Mouse (Mus musculus) midbrain, embryonic 15.5 days (tissue): ENCODE data around the gene 4921507P07Rik. TPM values are rescaled to one million over a fixed set of nuclear protein-coding genes. Genes with fewer than 3 reads are reported as not detected.
"Not testable (repeated sequence)": the region's sequence is repeated elsewhere in the genome, so short reads cannot be mapped to it uniquely, and the experiment has no call there.

Experiments used
- ATAC-seq: fragments of 200-750 bp; cut with Nextera tagmentation; replicated peaks from 2 replicates; pipeline ENCODE4 v1.8.0; 2017; ENCODE audit warnings: moderate TSS enrichment
- H3K27ac ChIP-seq: fragments of 300-500 bp; sonication (generic); 2 replicates; pipeline ENCODE4 v1.5.1; 2015; ENCODE audit warnings: mild to moderate bottlenecking, inconsistent platforms
- H3K27me3 ChIP-seq: fragments of 300-500 bp; sonication (generic); replicated peaks from 2 replicates; pipeline ENCODE4 v1.6.1; 2015; ENCODE audit warnings: inconsistent platforms
- H3K36me3 ChIP-seq: fragments of 300-500 bp; sonication (generic); replicated peaks from 2 replicates; pipeline ENCODE4 v1.6.1; 2015; ENCODE audit warnings: inconsistent platforms
- H3K4me1 ChIP-seq: fragments of 300-500 bp; sonication (generic); 2 replicates; pipeline ENCODE4 v1.6.1; 2015; ENCODE audit warnings: inconsistent platforms
- H3K4me2 ChIP-seq: fragments of 300-500 bp; sonication (generic); 2 replicates; pipeline ENCODE4 v1.6.1; 2015; ENCODE audit warnings: inconsistent platforms, mild to moderate bottlenecking, moderate library complexity
- H3K4me3 ChIP-seq: fragments of 300-500 bp; sonication (generic); 2 replicates; pipeline ENCODE4 v1.5.1; 2015; ENCODE audit warnings: mild to moderate bottlenecking, inconsistent platforms
- H3K9ac ChIP-seq: fragments of 300-500 bp; sonication (generic); 2 replicates; pipeline ENCODE4 v1.6.1; 2015; ENCODE audit warnings: mild to moderate bottlenecking, inconsistent platforms
- H3K9me3 ChIP-seq: fragments of 300-500 bp; sonication (generic); 2 replicates; pipeline ENCODE4 v1.6.1; 2016; ENCODE audit warnings: inconsistent platforms
- WGBS: fragments of 180-500 bp; shearing (Covaris S2); methylation state at CpG from one replicate; pipeline ENCODE4 v1.1.7; 2015; ENCODE audit warnings: mixed read lengths; 5-methylcytosine and 5-hydroxymethylcytosine counted together
- polyA plus RNA-seq: library from polyadenylated mRNA; unstranded; fragments of >200 nt; fragmentation: Nextera tagmentation; extraction: Ambion mirVana; gene quantifications from 2 replicates; pipeline ENCODE4 v1.2.1, GENCODE M21; 2015

4921507P07Rik gene
- polyA plus RNA-seq = 3.1 and 3.2 TPM in 2 replicates

DNA sequence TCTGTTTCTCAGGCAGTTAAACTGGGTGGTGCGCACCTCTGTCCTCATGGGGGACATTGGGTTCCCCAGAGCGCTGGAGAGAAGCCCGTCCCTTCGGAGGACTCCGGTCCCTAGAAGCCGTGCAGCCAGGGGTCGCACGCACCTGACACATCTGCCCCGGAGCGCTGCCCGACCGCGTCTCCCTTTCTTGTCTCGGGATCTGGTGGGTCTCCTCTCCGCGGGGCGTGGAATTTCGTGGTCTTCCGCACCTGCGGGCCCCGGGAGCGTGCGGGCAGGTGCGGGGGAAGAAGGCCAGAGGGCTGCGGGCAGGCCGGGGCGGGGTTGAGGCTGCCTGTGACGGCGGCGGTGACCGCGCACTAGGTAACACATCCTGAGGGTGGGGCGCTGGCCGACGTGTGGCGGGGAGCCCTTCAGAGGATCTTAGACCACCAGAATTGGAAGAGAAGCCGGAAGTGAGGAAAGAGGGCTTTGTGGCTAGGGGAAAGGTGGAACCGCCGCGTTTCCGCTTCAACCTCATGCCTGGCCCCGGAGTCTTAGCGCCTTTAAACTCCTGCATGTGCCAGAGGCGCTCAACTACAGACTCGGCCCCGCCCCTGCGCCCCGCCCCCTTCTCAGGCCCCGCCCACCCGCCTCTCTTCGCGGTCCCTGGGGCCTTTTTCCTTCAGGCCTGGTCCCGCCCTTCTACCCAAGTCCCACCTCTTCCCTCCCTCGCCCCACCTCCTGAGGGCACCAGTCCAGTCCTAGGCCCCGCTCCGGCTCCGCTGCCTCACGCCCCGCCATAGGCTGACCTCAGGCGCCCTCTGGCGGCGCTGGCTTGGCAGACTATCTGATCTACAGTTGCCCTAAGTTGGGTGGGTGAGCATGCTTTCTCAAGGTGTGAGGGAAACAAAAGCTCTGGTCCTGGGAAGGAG, at the start of gene 4921507P07Rik:
4921507P07Rik (minus strand) TSS at position 332 of the 911 bp plus-strand sequence.
- H3K4me1 ChIP-seq = peaks cover 12% of the 10 kb centered on the region
- peak; percentile 95 for ATAC-seq
- peak within 1 kb of the TSS; percentile 63 for H3K9ac ChIP-seq
- peak within 1 kb of the TSS; percentile 55 for H3K4me3 ChIP-seq
- WGBS = under 1% methylated on average over 61 of the region's 62 CpGs
- no peaks in the 10 kb centered on the region for H3K9me3 ChIP-seq
- no peaks in the 10 kb centered on the region for H3K27me3 ChIP-seq
- H3K4me2 ChIP-seq = peak within 1 kb of the TSS; percentile 87
- H3K27ac ChIP-seq = peak within 1 kb of the TSS; percentile 60
- H3K36me3 ChIP-seq = no peaks in the 10 kb centered on the region

DNA sequence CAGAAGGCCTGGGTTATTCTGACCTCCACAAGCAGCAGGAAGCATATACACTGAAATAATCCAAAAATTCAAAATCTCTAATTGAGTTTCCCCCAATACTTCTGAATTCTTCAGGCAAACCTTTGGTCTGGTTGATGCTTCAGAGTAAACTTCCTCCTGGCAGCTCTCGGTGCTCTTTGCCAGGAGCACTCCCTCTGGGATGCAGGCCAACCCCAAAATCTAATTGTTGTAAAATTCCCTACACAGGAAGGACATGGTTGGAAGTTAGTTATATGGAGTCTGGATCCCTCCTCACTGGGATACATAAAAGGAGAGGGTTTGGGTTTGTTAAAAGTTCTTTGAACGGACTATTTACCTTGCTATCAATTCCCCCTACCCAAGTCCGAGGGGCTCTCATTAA, 48.3 kb upstream of the 4921507P07Rik start:
- ATAC-seq = no peak

DNA sequence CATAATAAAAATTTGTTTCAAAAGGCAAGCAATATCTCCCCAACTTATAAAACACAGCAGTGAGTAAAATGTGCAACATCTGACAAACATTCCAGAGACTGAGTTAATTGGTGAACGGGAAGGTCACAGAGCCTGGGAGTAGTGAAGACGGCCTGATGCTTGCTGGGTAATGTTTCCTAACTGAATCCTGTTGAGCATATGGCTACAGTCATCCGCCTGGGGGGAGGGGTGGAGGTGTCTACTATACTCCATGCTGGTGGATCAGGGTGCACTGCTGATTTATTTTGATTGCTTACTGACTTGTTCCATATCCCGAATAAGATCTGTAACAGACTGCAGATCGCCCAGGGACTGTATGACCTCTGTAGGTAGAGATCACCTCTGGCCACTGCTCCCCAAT, 45.5 kb upstream of the 4921507P07Rik start:
- Histone ChIP-seq H3K9me3 (no peaks in the 10 kb centered on the region), H3K4me3 (no peak overlapping the region), H3K4me1 (peaks cover 14% of the 10 kb centered on the region; the same call in 1 of the 2 replicates), H3K27me3 (no peaks in the 10 kb centered on the region), H3K9ac (no peak overlapping the region), H3K4me2 (no peak overlapping the region), H3K27ac (no peak overlapping the region), H3K36me3 (no peaks in the 10 kb centered on the region)
- no peak for ATAC-seq
- 75% methylated on average over 5 of the region's 5 CpGs for WGBS

More for the DNA sequence above, 48.3 kb upstream of the 4921507P07Rik start:
- 72% methylated on average over 3 of the region's 3 CpGs for WGBS
- peaks cover 14% of the 10 kb centered on the region; the same call in 1 of the 2 replicates for H3K4me1 ChIP-seq
- no peaks in the 10 kb centered on the region for H3K36me3 ChIP-seq
- no peak overlapping the region for H3K9ac ChIP-seq
- no peaks in the 10 kb centered on the region for H3K27me3 ChIP-seq
- H3K27ac ChIP-seq = no peak overlapping the region
- H3K4me3 ChIP-seq = no peak overlapping the region
- no peak overlapping the region for H3K4me2 ChIP-seq
- no peaks in the 10 kb centered on the region for H3K9me3 ChIP-seq

DNA sequence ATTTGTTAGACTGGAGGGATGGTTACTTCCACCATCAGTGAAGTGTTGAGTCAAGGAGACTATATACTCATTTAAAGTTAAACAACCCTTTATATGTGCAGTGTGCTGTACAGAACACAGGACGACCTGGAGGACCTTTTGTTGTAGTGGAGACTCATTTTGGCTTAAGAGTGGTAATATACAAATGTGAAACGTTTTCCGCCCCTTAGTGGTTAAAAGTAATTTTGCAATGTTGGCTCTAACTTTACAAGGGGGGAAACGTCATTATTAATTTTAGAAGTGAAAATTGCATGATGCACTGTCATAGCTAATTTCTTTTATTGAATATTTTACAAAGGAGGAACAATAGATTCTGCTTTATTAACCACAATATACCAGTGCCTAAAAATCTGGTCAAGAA, 43.9 kb upstream of the 4921507P07Rik start:
- H3K4me1 ChIP-seq = peaks cover 14% of the 10 kb centered on the region; the same call in 1 of the 2 replicates
- ATAC-seq = no peak
- WGBS = 82% methylated on average over 4 of the region's 4 CpGs
- no peak overlapping the region for H3K4me3 ChIP-seq
- no peaks in the 10 kb centered on the region for H3K9me3 ChIP-seq
- H3K27ac ChIP-seq = no peak overlapping the region
- no peaks in the 10 kb centered on the region for H3K36me3 ChIP-seq
- H3K27me3 ChIP-seq = no peaks in the 10 kb centered on the region
- H3K9ac ChIP-seq = no peak overlapping the region
- no peak overlapping the region for H3K4me2 ChIP-seq

DNA sequence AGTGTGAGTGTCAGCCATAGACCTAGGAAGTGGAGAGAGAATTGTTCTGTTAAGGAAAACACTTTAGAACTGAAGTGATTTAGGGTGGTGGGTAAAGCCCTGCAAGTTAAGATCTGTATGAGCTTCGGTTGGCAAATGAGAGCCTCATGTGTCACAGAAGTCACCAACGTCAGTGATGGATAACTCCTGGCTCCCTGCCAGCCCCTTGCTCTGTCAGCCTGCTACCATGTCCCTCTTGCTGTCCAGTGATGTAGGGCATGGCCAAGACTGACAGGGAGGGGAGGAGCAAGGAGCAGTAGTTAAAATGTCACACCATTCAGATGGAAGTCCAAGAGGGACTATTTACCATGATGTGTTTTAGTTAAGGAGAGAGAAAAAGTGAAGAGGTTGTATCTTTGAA, 43.2 kb upstream of the 4921507P07Rik start:
- Histone ChIP-seq H3K4me2 (no peak overlapping the region), H3K4me3 (no peak overlapping the region)
- WGBS = 64% methylated on average over 2 of the region's 2 CpGs

DNA sequence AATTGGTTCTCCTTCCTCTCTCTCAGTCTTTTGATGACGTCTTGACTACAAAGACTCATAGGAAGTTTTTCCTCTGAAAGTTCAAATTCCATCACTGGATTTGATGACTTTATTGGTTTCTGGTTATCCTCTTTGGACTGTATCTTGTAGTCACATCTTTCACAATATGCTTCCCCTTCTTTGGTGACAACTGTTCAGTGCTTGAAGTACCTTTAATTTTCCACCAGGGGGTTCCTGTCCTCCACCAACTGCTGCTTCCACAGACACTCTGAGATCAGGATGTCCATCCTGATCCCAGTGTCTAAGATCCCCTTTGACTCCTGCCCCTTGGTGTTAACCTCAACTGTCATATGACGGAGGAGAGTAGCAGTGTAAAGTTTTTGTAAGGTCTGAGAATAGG, 29.7 kb upstream of the 4921507P07Rik start:
- H3K27me3 ChIP-seq, H3K9me3 ChIP-seq, H3K4me2 ChIP-seq, H3K9ac ChIP-seq, H3K4me3 ChIP-seq, H3K4me1 ChIP-seq, H3K36me3 ChIP-seq, H3K27ac ChIP-seq, ATAC-seq: not testable (repeated sequence)
- WGBS = 92% methylated on average over 2 of the region's 2 CpGs

More for the DNA sequence above, 43.2 kb upstream of the 4921507P07Rik start:
- no peaks in the 10 kb centered on the region for H3K36me3 ChIP-seq
- no peak for ATAC-seq
- H3K9ac ChIP-seq = no peak overlapping the region
- H3K27me3 ChIP-seq = no peaks in the 10 kb centered on the region
- no peak overlapping the region for H3K27ac ChIP-seq
- H3K9me3 ChIP-seq = no peaks in the 10 kb centered on the region
- H3K4me1 ChIP-seq = peaks cover 14% of the 10 kb centered on the region; the same call in 1 of the 2 replicates

DNA sequence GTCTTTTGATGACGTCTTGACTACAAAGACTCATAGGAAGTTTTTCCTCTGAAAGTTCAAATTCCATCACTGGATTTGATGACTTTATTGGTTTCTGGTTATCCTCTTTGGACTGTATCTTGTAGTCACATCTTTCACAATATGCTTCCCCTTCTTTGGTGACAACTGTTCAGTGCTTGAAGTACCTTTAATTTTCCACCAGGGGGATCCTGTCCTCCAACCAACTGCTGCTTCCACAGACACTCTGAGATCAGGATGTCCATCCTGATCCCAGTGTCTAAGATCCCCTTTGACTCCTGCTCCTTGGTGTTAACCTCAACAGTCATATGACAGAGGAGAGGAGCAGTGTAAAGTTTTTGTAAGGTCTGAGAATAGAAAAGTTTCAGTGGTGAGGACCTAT, 21.8 kb upstream of the 4921507P07Rik start:
- not testable (repeated sequence) for H3K9ac ChIP-seq, ATAC-seq, H3K27me3 ChIP-seq, H3K4me1 ChIP-seq, H3K9me3 ChIP-seq, H3K27ac ChIP-seq, H3K4me3 ChIP-seq, H3K36me3 ChIP-seq, H3K4me2 ChIP-seq
- WGBS = 87% methylated on average over 1 of the region's 1 CpGs

DNA sequence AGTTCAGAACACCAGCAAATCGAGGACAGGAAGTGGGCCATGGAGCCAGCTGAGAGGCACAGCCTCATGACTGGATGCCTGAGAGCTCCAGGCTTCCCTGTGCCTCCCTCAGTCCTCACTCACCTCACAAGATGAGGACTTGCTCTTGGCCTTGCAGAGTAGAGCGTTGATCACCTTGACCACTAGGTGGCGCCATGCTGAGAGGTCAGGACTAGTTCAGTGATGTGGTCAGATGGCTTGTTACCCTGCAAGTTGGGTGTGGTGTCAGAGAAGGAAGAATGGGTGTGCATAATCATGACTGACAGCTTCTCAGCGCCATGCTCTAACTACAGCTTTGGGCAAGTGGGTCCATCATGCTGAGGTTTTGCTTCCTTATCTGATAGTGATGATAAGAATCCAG, 5.2 kb upstream of the 4921507P07Rik start:
- Histone ChIP-seq H3K36me3 (no peaks in the 10 kb centered on the region), H3K9ac (no peak overlapping the region), H3K27me3 (no peaks in the 10 kb centered on the region), H3K4me2 (no peak overlapping the region), H3K4me1 (no peaks in the 10 kb centered on the region), H3K4me3 (no peak overlapping the region), H3K9me3 (no peaks in the 10 kb centered on the region), H3K27ac (no peak overlapping the region)
- WGBS = 27% methylated on average over 4 of the region's 4 CpGs
- no peak for ATAC-seq

DNA sequence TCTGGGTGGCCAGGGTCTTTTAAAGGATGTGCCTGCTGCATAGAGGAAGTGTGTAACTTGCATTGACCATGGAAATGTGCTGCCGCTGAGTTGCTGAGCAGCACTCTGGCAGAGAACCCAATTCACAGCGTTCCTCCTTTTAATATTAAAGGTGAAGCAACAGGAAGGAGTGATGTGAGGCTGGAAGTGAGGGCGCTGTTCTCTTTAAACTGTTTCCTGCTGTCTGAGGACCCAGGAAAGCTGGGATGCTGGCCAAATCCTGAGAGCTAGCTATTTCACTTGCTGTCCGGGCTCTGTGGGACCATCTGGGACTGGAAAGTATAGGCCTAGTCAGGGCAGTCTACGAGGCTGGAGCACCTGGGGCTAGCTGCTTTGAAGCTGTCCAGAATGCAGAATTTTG, 2.1 kb upstream of the 4921507P07Rik start:
- Histone ChIP-seq H3K9ac (no peak overlapping the region), H3K27ac (no peak overlapping the region), H3K27me3 (no peaks in the 10 kb centered on the region), H3K36me3 (no peaks in the 10 kb centered on the region), H3K4me3 (no peak overlapping the region), H3K9me3 (no peaks in the 10 kb centered on the region), H3K4me1 (peaks cover 12% of the 10 kb centered on the region), H3K4me2 (no peak overlapping the region)
- ATAC-seq = no peak
- WGBS = 51% methylated on average over 5 of the region's 5 CpGs

DNA sequence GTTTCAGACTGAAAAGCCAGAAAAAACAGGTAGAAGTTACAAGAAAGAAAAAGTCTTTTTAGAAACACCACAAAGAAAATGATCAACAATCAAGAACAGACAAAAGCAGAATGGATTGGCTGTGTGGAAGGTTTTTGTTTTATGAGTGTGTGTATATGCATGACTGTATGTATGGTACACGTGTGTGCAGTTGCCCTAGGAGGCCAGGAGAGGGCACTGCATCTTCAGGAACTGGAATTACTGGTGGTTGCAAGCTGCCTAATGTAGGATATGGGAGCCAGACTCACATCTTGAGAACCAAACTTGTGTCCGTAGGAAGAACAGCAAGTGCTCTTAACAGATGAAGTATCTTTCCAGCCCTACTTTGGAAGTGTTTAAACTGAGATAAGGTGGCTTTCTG, 2.1 kb downstream of the 4921507P07Rik start:
- Histone ChIP-seq H3K27ac (no peak overlapping the region), H3K9me3 (no peaks in the 10 kb centered on the region), H3K36me3 (no peaks in the 10 kb centered on the region), H3K4me3 (no peak overlapping the region), H3K4me1 (peaks cover 12% of the 10 kb centered on the region), H3K27me3 (no peaks in the 10 kb centered on the region), H3K9ac (no peak overlapping the region), H3K4me2 (no peak overlapping the region)
- no peak for ATAC-seq
- WGBS = 90% methylated on average over 2 of the region's 2 CpGs

DNA sequence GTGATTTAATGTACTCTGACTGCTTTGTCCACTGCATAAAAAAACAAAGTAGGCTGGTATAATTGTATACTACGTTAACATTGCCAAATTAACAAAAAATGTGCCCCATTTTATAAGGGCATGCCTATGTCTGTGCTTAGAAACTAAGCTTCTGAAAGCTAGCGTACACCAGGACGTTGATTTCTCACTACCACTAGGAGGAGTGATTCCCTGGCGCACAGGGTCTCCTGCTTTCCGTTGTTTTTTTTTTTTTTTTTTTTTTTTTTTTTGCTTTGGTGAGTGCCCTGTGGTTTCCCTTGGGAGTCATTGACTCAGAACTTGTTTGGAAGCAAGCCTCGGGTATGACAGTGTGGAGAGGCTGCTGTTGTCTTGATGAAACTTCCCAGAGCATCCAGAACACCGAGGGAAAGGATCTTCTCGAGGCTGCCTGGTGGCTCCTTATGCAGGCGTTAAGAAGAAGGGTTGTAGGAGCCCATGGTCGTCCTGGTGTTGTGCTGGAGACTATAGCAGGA, 3.0 kb downstream of the 4921507P07Rik start:
- peaks cover 12% of the 10 kb centered on the region for H3K4me1 ChIP-seq
- no peaks in the 10 kb centered on the region for H3K36me3 ChIP-seq
- H3K9ac ChIP-seq = no peak overlapping the region
- H3K27me3 ChIP-seq = no peaks in the 10 kb centered on the region
- no peak overlapping the region for H3K4me2 ChIP-seq
- 68% methylated on average over 10 of the region's 10 CpGs for WGBS
- no peaks in the 10 kb centered on the region for H3K9me3 ChIP-seq
- ATAC-seq = no peak
- H3K4me3 ChIP-seq = no peak overlapping the region
- H3K27ac ChIP-seq = no peak overlapping the region

DNA sequence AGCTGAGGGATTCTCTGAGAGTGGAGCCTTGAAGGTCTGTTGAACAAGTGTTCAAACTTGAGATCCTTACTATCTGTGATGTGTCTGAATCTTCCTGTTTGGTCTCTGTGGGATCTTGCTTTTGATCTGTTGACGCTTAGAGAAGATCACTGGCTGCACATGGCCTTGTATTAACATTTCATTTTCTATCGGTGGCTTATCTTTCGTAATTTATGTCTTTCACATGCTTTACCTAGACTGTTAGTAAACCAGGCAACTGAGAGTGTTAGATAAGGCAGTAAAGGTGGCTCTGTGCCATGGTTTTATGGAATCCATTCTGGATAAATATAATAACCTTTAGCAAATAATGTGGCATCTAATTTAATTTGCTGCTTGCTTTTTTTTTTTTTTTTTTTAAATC, 6.2 kb downstream of the 4921507P07Rik start:
- no peak for ATAC-seq
- H3K4me3 ChIP-seq = no peak overlapping the region
- no peak overlapping the region for H3K27ac ChIP-seq
- no peak overlapping the region for H3K9ac ChIP-seq
- no peak overlapping the region for H3K4me2 ChIP-seq
- 0 out of 2 replicates have a peak, but pooled peaks cover under 1% of the 10 kb centered on the region for H3K4me1 ChIP-seq
- H3K27me3 ChIP-seq = no peaks in the 10 kb centered on the region
- H3K9me3 ChIP-seq = no peaks in the 10 kb centered on the region
- no peaks in the 10 kb centered on the region for H3K36me3 ChIP-seq
- 94% methylated on average over 3 of the region's 3 CpGs for WGBS
